Mouse (Mus musculus): ENCODE data around the gene Nt5m.
A peak's percentile ranks its signal among the peaks of the same experiment; 100 is the strongest.
"Not testable (repeated sequence)": the region's sequence is repeated elsewhere in the genome, so short reads cannot be mapped to it uniquely, and the experiment has no call there.

Nt5m gene

GRCm38 (mm10) chr11:59839008-59839458, at the start of gene Nt5m:
Nt5m (plus strand) TSS chr11:59839447.
- peak; percentile 87 to 90 for DNase-seq (ENCODE audit: low spot score in 2 of 2)

GRCm38 (mm10) chr11:59793390-59793789, 45.9 kb upstream of the Nt5m start:
- no peak for DNase-seq (ENCODE audit: low spot score in 2 of 2)

GRCm38 (mm10) chr11:59800412-59800811, 38.8 kb upstream of the Nt5m start:
- DNase-seq (ENCODE audit: low spot score in 2 of 2) = no peak

GRCm38 (mm10) chr11:59801881-59802280, 37.4 kb upstream of the Nt5m start:
- DNase-seq (ENCODE audit: low spot score in 2 of 2) = no peak

GRCm38 (mm10) chr11:59803516-59803915, 35.7 kb upstream of the Nt5m start:
- DNase-seq (ENCODE audit: low spot score in 2 of 2) = no peak

- DNase-seq (ENCODE audit: low spot score in 2 of 2) = no peak
Measured at GRCm38 (mm10) chr11:59804409-59805110, 34.7 kb upstream of the Nt5m start.

- DNase-seq (ENCODE audit: low spot score in 2 of 2) = no peak
Measured at GRCm38 (mm10) chr11:59805256-59805655, 34.0 kb upstream of the Nt5m start.

GRCm38 (mm10) chr11:59805656-59806055, 33.6 kb upstream of the Nt5m start:
- no peak for DNase-seq (ENCODE audit: low spot score in 2 of 2)

GRCm38 (mm10) chr11:59808170-59808960, 30.9 kb upstream of the Nt5m start:
- no peak for DNase-seq (ENCODE audit: low spot score in 2 of 2)

- no peak for DNase-seq (ENCODE audit: low spot score in 2 of 2)
Measured at GRCm38 (mm10) chr11:59809071-59809669, 30.1 kb upstream of the Nt5m start.

GRCm38 (mm10) chr11:59809670-59810474, 29.4 kb upstream of the Nt5m start, which contains the start of gene Flcn:
Flcn (minus strand) TSS chr11:59810016.
- peak; percentile 68 to 77 for DNase-seq (ENCODE audit: low spot score in 2 of 2)

GRCm38 (mm10) chr11:59810480-59811158, 28.6 kb upstream of the Nt5m start:
- no peak for DNase-seq (ENCODE audit: low spot score in 2 of 2)

GRCm38 (mm10) chr11:59811211-59811610, 28.0 kb upstream of the Nt5m start:
- no peak for DNase-seq (ENCODE audit: low spot score in 2 of 2)

- DNase-seq (ENCODE audit: low spot score in 2 of 2) = no peak
Measured at GRCm38 (mm10) chr11:59813276-59813675, 26.0 kb upstream of the Nt5m start.

GRCm38 (mm10) chr11:59814311-59814710, 24.9 kb upstream of the Nt5m start:
- no peak for DNase-seq (ENCODE audit: low spot score in 2 of 2)

GRCm38 (mm10) chr11:59814936-59815335, 24.3 kb upstream of the Nt5m start:
- no peak for DNase-seq (ENCODE audit: low spot score in 2 of 2)

- no peak for DNase-seq (ENCODE audit: low spot score in 2 of 2)
Measured at GRCm38 (mm10) chr11:59815482-59816065, 23.7 kb upstream of the Nt5m start.

- DNase-seq (ENCODE audit: low spot score in 2 of 2) = no peak
Measured at GRCm38 (mm10) chr11:59817916-59818315, 21.3 kb upstream of the Nt5m start.

GRCm38 (mm10) chr11:59821625-59822024, 17.6 kb upstream of the Nt5m start:
- DNase-seq (ENCODE audit: low spot score in 2 of 2) = no peak

- DNase-seq (ENCODE audit: low spot score in 2 of 2) = not testable (repeated sequence)
Measured at GRCm38 (mm10) chr11:59837789-59838188, 1.5 kb upstream of the Nt5m start.

GRCm38 (mm10) chr11:59838426-59838825, 821 bp upstream of the Nt5m start:
- DNase-seq (ENCODE audit: low spot score in 2 of 2) = no peak
